Mouse (Mus musculus): ENCODE data around the gene Rab5c. TPM values are rescaled to one million over a fixed set of nuclear protein-coding genes. Genes with fewer than 3 reads are reported as not detected.
A peak's percentile ranks its signal among the peaks of the same experiment; 100 is the strongest.

The Rab5c gene
- total RNA-seq, 2 experiments from 2014 or later, result 37.6 to 40.9 TPM

- no peak for TF ChIP-seq CTCF (IDR thresholded peaks at IDR 0.05)
- intact Hi-C loops (cut with DNase I), result no loop called here
- Histone ChIP-seq H3K27ac (peak within 1 kb of the TSS; percentile 71), H3K4me3 (peak within 1 kb of the TSS; percentile 67)
- DNase-seq, result no peak
Observed at GRCm38 (mm10) chr11:100762831-100763230, 24.8 kb upstream of the Rab5c start, which contains the start of gene Hcrt. Gene Hcrt (minus strand): TSS chr11:100762931.

- TF ChIP-seq CTCF (IDR thresholded peaks at IDR 0.05), result peak; percentile 83
- peak; percentile 90 for DNase-seq
- intact Hi-C loops (cut with DNase I), result loop anchor here (1.0 to 2.0 kb wide), 2 partner anchors 17 to 47 kb away; no protein-coding TSS in a partner anchor
- H3K4me3 ChIP-seq, result peak overlapping the region; percentile 67
- H3K27ac ChIP-seq, result peak overlapping the region; percentile 71
Observed at GRCm38 (mm10) chr11:100761547-100762045, 23.6 kb upstream of the Rab5c start.

GRCm38 (mm10) chr11:100759611-100760233 lies 21.7 kb upstream of the Rab5c start, which contains the start of gene Kcnh4:
Gene Kcnh4 (minus strand): TSS chr11:100759942.
- no peak; the same call in 1 of the 2 replicates for TF ChIP-seq CTCF (IDR thresholded peaks at IDR 0.05)
- Histone ChIP-seq H3K27ac (no peak within 1 kb of the TSS), H3K4me3 (peak within 1 kb of the TSS; percentile 56)
- DNase-seq, result peak; percentile 42
- intact Hi-C loops (cut with DNase I), result loop anchor here (2.0 kb wide), 1 partner anchor 15 kb away; no protein-coding TSS in a partner anchor

DNA sequence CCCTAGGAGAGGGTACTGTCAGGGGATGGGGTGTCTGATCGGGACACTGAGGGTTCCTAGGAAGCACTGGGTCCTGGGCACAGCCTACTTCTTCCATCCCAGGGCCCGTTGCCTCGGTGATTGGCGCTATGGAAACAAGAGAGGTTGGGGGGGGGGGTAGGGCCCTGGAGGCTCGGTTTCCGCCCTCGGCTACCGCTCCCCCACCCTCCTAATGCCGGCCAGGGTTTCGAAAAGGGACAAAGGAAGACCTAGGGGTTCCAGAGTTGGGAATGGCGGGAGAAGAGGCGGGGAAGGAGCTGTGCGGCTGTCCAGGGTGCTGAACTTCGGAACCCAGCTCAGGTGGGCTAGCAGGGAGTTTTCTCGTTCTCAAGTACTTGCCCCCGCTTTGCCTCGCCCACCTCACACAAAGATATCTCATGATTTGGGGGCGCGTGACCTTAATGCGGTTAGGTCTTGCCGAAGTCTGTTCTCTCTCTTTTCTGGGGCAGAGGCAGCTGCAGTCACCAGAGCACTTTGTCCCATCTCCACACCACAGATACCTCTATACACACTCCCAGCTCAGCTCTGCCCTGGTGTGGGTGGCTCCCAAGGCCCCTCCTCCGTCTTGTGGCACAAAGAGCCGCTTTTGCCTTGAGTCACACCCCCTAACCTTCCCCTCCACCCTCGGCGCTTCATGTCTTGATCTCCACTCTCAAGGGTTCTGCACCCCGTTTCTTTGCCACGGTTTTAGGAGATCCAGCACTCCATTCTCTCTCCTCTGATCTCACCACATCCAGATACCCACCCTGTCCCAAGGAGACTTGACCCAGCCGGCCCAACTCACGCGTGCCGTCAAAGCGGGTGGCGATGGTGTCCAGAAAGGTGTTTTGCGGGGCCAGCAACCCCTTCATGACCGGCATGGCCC lies 20.9 kb upstream of the Rab5c start:
- DNase-seq, result peak; percentile 52
- peak overlapping the region; percentile 56 for H3K4me3 ChIP-seq
- no peak for TF ChIP-seq CTCF (IDR thresholded peaks at IDR 0.05)
- H3K27ac ChIP-seq, result no peak overlapping the region
- intact Hi-C loops (cut with DNase I), result no loop called here

GRCm38 (mm10) chr11:100757566-100757965 lies 19.6 kb upstream of the Rab5c start:
- H3K27ac ChIP-seq, result no peak overlapping the region
- intact Hi-C loops (cut with DNase I), result no loop called here
- no peak for DNase-seq

DNA sequence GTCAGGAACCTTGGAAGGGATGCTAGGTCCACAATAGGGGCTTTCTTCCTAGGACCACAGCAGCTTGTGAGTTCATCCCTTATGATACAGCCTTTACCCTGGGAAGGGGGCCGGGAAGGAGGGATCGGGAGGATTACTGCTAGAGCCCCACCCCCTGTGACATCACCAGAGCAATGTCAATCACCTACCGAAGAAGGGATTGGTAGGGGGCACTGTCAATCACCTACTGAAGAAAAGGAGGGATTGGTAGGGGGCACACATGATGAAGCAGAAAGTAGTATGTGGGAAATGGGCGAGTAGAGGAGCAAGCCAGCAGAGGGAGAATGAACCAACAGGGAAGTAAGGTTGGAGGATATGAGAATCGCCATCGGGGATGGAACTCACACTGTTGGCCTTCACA lies 18.5 kb upstream of the Rab5c start:
- Histone ChIP-seq H3K27ac (no peak overlapping the region), H3K4me3 (no peak overlapping the region)
- no peak for TF ChIP-seq CTCF (IDR thresholded peaks at IDR 0.05)
- intact Hi-C loops (cut with DNase I), result no loop called here
- DNase-seq, result no peak

More at GRCm38 (mm10) chr11:100757566-100757965, 19.6 kb upstream of the Rab5c start:
- no peak for TF ChIP-seq CTCF (IDR thresholded peaks at IDR 0.05)
- H3K4me3 ChIP-seq, result no peak overlapping the region

DNA sequence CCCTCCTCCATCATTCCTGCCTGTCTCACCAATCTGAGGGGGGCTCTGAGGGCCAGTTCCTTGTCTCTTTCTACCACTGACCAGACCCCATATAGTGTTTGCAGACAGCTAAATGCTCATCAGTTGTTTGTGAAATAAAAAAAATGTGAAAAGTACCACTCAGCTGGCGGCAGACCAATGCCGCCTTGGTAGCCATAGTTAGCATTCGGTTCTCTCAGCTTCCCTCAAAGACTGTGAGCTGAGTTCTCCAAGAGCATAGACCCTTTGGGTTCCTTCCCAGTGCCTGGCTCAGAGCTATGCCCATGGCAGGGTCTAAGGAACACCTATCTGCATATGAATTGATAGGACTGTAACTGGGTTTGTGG lies 16.7 kb upstream of the Rab5c start:
- no peak for DNase-seq
- no peak for TF ChIP-seq CTCF (IDR thresholded peaks at IDR 0.05)
- Histone ChIP-seq H3K27ac (no peak overlapping the region), H3K4me3 (no peak overlapping the region)
- intact Hi-C loops (cut with DNase I), result no loop called here

DNA sequence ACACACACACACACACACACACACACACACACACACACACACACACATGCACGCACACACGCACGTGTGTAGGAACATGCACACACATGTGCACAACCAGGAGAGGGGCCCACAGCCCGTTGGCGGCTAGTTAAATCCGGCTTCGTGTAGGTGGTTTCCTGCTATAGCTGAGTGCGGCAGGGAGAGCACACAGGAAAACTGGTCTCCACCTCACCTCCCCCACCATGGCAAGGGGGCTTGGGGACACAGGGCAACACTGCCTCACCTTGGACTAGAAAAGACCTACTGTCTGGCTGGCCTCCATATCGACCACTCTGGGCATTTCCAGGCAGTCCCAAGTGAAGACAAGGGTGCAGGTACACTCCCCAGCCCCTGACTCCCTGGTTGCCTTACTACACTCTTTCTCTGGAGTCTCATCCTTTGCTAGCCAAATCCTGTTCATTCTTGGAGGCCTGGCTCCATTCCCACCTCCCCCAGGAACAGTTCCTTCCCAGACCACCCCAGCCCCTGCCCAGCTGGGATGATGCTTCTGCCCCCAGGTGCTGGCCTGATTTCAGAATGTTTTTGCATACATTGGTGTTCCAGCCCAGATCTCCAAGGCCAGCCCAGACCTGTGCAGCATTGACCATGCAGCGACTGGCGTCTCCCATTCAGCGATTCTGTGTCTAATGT lies 16.1 kb upstream of the Rab5c start:
- H3K4me3 ChIP-seq, result no peak overlapping the region
- H3K27ac ChIP-seq, result no peak overlapping the region
- DNase-seq, result no peak
- intact Hi-C loops (cut with DNase I), result no loop called here
- no peak for TF ChIP-seq CTCF (IDR thresholded peaks at IDR 0.05)

GRCm38 (mm10) chr11:100752294-100752693 lies 14.3 kb upstream of the Rab5c start:
- intact Hi-C loops (cut with DNase I), result no loop called here
- no peak overlapping the region for H3K4me3 ChIP-seq
- no peak for DNase-seq
- H3K27ac ChIP-seq, result no peak overlapping the region
- no peak for TF ChIP-seq CTCF (IDR thresholded peaks at IDR 0.05)

- no peak for DNase-seq
- Histone ChIP-seq H3K4me3 (no peak overlapping the region), H3K27ac (no peak overlapping the region)
- no peak for TF ChIP-seq CTCF (IDR thresholded peaks at IDR 0.05)
- intact Hi-C loops (cut with DNase I), result no loop called here
Observed at GRCm38 (mm10) chr11:100750127-100750526, 12.1 kb upstream of the Rab5c start.

DNA sequence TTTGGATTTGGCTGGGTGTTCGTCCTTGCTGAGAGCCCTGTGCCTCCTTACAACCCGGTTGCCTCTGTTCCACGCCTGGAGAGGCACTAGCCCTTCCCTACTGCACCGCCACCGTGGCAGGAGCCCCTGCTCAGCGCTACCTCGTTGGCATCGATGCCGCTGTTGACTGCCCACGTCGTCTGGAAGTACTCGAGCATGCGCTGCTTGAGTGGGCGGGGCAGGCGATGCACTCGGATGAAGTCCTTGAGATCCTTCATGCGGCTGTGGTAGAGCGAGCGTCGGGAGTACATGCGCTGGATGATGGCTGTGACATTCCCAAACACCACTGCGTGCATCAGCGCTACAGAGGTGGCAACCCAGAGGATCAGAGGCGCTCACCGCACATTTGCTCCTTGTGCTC lies 11.5 kb upstream of the Rab5c start:
- no peak for TF ChIP-seq CTCF (IDR thresholded peaks at IDR 0.05)
- intact Hi-C loops (cut with DNase I), result no loop called here
- Histone ChIP-seq H3K4me3 (no peak overlapping the region), H3K27ac (no peak overlapping the region)
- DNase-seq, result no peak

DNA sequence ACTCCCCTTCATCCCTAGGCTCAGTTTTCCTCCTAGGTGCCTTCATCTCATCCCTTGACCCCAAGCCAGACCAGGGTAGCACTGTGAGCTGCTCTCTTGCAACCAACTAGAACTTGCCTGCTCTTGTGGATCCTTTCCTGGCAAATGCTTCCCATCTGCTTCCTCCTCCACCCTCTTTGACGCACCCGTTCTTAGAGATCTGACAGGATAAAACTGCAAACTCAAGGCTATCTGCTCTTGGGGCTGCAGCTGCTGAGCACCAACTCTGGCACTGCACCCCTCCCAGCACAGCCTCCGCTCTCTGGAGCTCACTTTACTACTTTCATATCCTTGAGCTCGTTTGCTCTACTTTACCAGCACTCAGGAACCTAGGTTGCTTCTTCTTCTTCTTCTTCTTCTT lies 10.6 kb upstream of the Rab5c start:
- Histone ChIP-seq H3K27ac (no peak overlapping the region), H3K4me3 (no peak overlapping the region)
- no peak for TF ChIP-seq CTCF (IDR thresholded peaks at IDR 0.05)
- no peak for DNase-seq
- intact Hi-C loops (cut with DNase I), result no loop called here

Measured in gastrocnemius, adult 2 months (tissue).